Mouse (Mus musculus): ENCODE data around the gene Mdm2. TPM values are rescaled to one million over a fixed set of nuclear protein-coding genes. Genes with fewer than 3 reads are reported as not detected.

Gene Mdm2
- polyA plus RNA-seq, 1 experiment from 2014 or later = 57.9 TPM

GRCm38 (mm10) chr10:117690770-117691296 is 19.7 kb downstream of the Mdm2 start:
- no peak overlapping the region for H3K4me2 ChIP-seq (ENCODE audit: low read depth, low read length)
- H3K36me3 ChIP-seq (ENCODE audit: control insufficient read depth, insufficient read depth, low read length) = peaks cover 62% of the 10 kb centered on the region
- 94% methylated on average over 3 of the region's 3 CpGs for WGBS
- no peak for ATAC-seq (ENCODE audit: low read depth)
- no peaks in the 10 kb centered on the region for H3K9me3 ChIP-seq (ENCODE audit: control insufficient read depth, low read length)
- H3K4me1 ChIP-seq (ENCODE audit: control insufficient read depth, insufficient read depth, low read length) = no peaks in the 10 kb centered on the region
- H3K27me3 ChIP-seq (ENCODE audit: control insufficient read depth, insufficient read depth, low read length) = no peaks in the 10 kb centered on the region
- H3K4me3 ChIP-seq (ENCODE audit: low read depth, low read length) = no peak overlapping the region
- H3K27ac ChIP-seq (ENCODE audit: low read depth, low read length) = no peak overlapping the region
- H3K9ac ChIP-seq (replicated peaks; ENCODE audit: low read depth, low read length) = no peak overlapping the region

- H3K36me3 ChIP-seq (ENCODE audit: control insufficient read depth, insufficient read depth, low read length) = peaks cover 56% of the 10 kb centered on the region
- H3K27me3 ChIP-seq (ENCODE audit: control insufficient read depth, insufficient read depth, low read length) = no peaks in the 10 kb centered on the region
- no peaks in the 10 kb centered on the region for H3K4me1 ChIP-seq (ENCODE audit: control insufficient read depth, insufficient read depth, low read length)
- no peaks in the 10 kb centered on the region for H3K9me3 ChIP-seq (ENCODE audit: control insufficient read depth, low read length)
- H3K4me2 ChIP-seq (ENCODE audit: low read depth, low read length) = no peak overlapping the region
- ATAC-seq (ENCODE audit: low read depth) = no peak
- WGBS = 79% methylated on average over 2 of the region's 2 CpGs
- no peak overlapping the region for H3K9ac ChIP-seq (replicated peaks; ENCODE audit: low read depth, low read length)
- H3K4me3 ChIP-seq (ENCODE audit: low read depth, low read length) = no peak overlapping the region
- H3K27ac ChIP-seq (ENCODE audit: low read depth, low read length) = no peak overlapping the region
Observed at GRCm38 (mm10) chr10:117690101-117690352, 20.5 kb downstream of the Mdm2 start.

- H3K4me3 ChIP-seq (ENCODE audit: low read depth, low read length) = no peak overlapping the region
- no peaks in the 10 kb centered on the region for H3K27me3 ChIP-seq (ENCODE audit: control insufficient read depth, insufficient read depth, low read length)
- no peaks in the 10 kb centered on the region for H3K9me3 ChIP-seq (ENCODE audit: control insufficient read depth, low read length)
- 95% methylated on average over 11 of the region's 11 CpGs for WGBS
- no peak overlapping the region for H3K4me2 ChIP-seq (ENCODE audit: low read depth, low read length)
- ATAC-seq (ENCODE audit: low read depth) = no peak
- no peaks in the 10 kb centered on the region for H3K4me1 ChIP-seq (ENCODE audit: control insufficient read depth, insufficient read depth, low read length)
- H3K9ac ChIP-seq (replicated peaks; ENCODE audit: low read depth, low read length) = no peak overlapping the region
- peaks cover 51% of the 10 kb centered on the region for H3K36me3 ChIP-seq (ENCODE audit: control insufficient read depth, insufficient read depth, low read length)
- H3K27ac ChIP-seq (ENCODE audit: low read depth, low read length) = no peak overlapping the region
Observed at GRCm38 (mm10) chr10:117689297-117690100, 21.1 kb downstream of the Mdm2 start.

GRCm38 (mm10) chr10:117688204-117689151 is 22.1 kb downstream of the Mdm2 start:
- ATAC-seq (ENCODE audit: low read depth) = peak; percentile 44; the same call in 1 of the 2 replicates
- Histone ChIP-seq H3K27ac (ENCODE audit: low read depth, low read length) (no peak overlapping the region), H3K27me3 (ENCODE audit: control insufficient read depth, insufficient read depth, low read length) (no peaks in the 10 kb centered on the region), H3K4me1 (ENCODE audit: control insufficient read depth, insufficient read depth, low read length) (no peaks in the 10 kb centered on the region), H3K36me3 (ENCODE audit: control insufficient read depth, insufficient read depth, low read length) (peaks cover 43% of the 10 kb centered on the region), H3K9ac (replicated peaks; ENCODE audit: low read depth, low read length) (no peak overlapping the region), H3K4me3 (ENCODE audit: low read depth, low read length) (no peak overlapping the region), H3K9me3 (ENCODE audit: control insufficient read depth, low read length) (no peaks in the 10 kb centered on the region), H3K4me2 (ENCODE audit: low read depth, low read length) (no peak overlapping the region)
- WGBS = 89% methylated on average over 13 of the region's 13 CpGs

GRCm38 (mm10) chr10:117687577-117687976 is 23.0 kb downstream of the Mdm2 start:
- ATAC-seq (ENCODE audit: low read depth) = no peak
- Histone ChIP-seq H3K36me3 (ENCODE audit: control insufficient read depth, insufficient read depth, low read length) (peaks cover 37% of the 10 kb centered on the region), H3K4me1 (ENCODE audit: control insufficient read depth, insufficient read depth, low read length) (no peaks in the 10 kb centered on the region), H3K27me3 (ENCODE audit: control insufficient read depth, insufficient read depth, low read length) (no peaks in the 10 kb centered on the region), H3K9ac (replicated peaks; ENCODE audit: low read depth, low read length) (no peak overlapping the region), H3K4me3 (ENCODE audit: low read depth, low read length) (no peak overlapping the region), H3K27ac (ENCODE audit: low read depth, low read length) (no peak overlapping the region), H3K9me3 (ENCODE audit: control insufficient read depth, low read length) (no peaks in the 10 kb centered on the region), H3K4me2 (ENCODE audit: low read depth, low read length) (no peak overlapping the region)
- WGBS = 92% methylated on average over 7 of the region's 7 CpGs

- WGBS = 78% methylated on average over 3 of the region's 3 CpGs
- H3K4me2 ChIP-seq (ENCODE audit: low read depth, low read length) = no peak overlapping the region
- H3K4me1 ChIP-seq (ENCODE audit: control insufficient read depth, insufficient read depth, low read length) = no peaks in the 10 kb centered on the region
- H3K9me3 ChIP-seq (ENCODE audit: control insufficient read depth, low read length) = no peaks in the 10 kb centered on the region
- no peak for ATAC-seq (ENCODE audit: low read depth)
- no peak overlapping the region for H3K9ac ChIP-seq (replicated peaks; ENCODE audit: low read depth, low read length)
- peaks cover 32% of the 10 kb centered on the region for H3K36me3 ChIP-seq (ENCODE audit: control insufficient read depth, insufficient read depth, low read length)
- H3K4me3 ChIP-seq (ENCODE audit: low read depth, low read length) = no peak overlapping the region
- no peak overlapping the region for H3K27ac ChIP-seq (ENCODE audit: low read depth, low read length)
- no peaks in the 10 kb centered on the region for H3K27me3 ChIP-seq (ENCODE audit: control insufficient read depth, insufficient read depth, low read length)
Observed at GRCm38 (mm10) chr10:117687018-117687417, 23.5 kb downstream of the Mdm2 start.

- no peaks in the 10 kb centered on the region for H3K9me3 ChIP-seq (ENCODE audit: control insufficient read depth, low read length)
- H3K27ac ChIP-seq (ENCODE audit: low read depth, low read length) = no peak overlapping the region
- no peaks in the 10 kb centered on the region for H3K27me3 ChIP-seq (ENCODE audit: control insufficient read depth, insufficient read depth, low read length)
- WGBS = 93% methylated on average over 13 of the region's 13 CpGs
- no peak overlapping the region for H3K4me3 ChIP-seq (ENCODE audit: low read depth, low read length)
- no peaks in the 10 kb centered on the region for H3K4me1 ChIP-seq (ENCODE audit: control insufficient read depth, insufficient read depth, low read length)
- H3K4me2 ChIP-seq (ENCODE audit: low read depth, low read length) = no peak overlapping the region
- ATAC-seq (ENCODE audit: low read depth) = no peak
- peaks cover 24% of the 10 kb centered on the region for H3K36me3 ChIP-seq (ENCODE audit: control insufficient read depth, insufficient read depth, low read length)
- no peak overlapping the region for H3K9ac ChIP-seq (replicated peaks; ENCODE audit: low read depth, low read length)
Observed at GRCm38 (mm10) chr10:117685849-117686591, 24.5 kb downstream of the Mdm2 start.

GRCm38 (mm10) chr10:117685171-117685848 is 25.2 kb downstream of the Mdm2 start:
- H3K4me2 ChIP-seq (ENCODE audit: low read depth, low read length) = no peak overlapping the region
- ATAC-seq (ENCODE audit: low read depth) = no peak
- H3K4me3 ChIP-seq (ENCODE audit: low read depth, low read length) = no peak overlapping the region
- 97% methylated on average over 15 of the region's 15 CpGs for WGBS
- peaks cover 17% of the 10 kb centered on the region for H3K36me3 ChIP-seq (ENCODE audit: control insufficient read depth, insufficient read depth, low read length)
- no peaks in the 10 kb centered on the region for H3K27me3 ChIP-seq (ENCODE audit: control insufficient read depth, insufficient read depth, low read length)
- H3K27ac ChIP-seq (ENCODE audit: low read depth, low read length) = no peak overlapping the region
- H3K9ac ChIP-seq (replicated peaks; ENCODE audit: low read depth, low read length) = no peak overlapping the region
- H3K9me3 ChIP-seq (ENCODE audit: control insufficient read depth, low read length) = no peaks in the 10 kb centered on the region
- H3K4me1 ChIP-seq (ENCODE audit: control insufficient read depth, insufficient read depth, low read length) = no peaks in the 10 kb centered on the region

All from neural tube, embryonic 14.5 days (tissue).